Mouse (Mus musculus): ENCODE measurements around the gene Tcfl5.

Tcfl5 gene

GRCm38 (mm10) chr2:180597490-180597889 lies 45.0 kb downstream of the Tcfl5 start, which contains the start of gene Col9a3:
TSS of gene Col9a3 (plus strand) at chr2:180597790.
- DNase-seq, result no peak

GRCm38 (mm10) chr2:180589123-180589831 lies 53.2 kb downstream of the Tcfl5 start, which contains the start of gene Ogfr:
TSS of gene Ogfr (plus strand) at chr2:180589245.
- peak; percentile 86 for DNase-seq

GRCm38 (mm10) chr2:180588736-180589122 lies 53.8 kb downstream of the Tcfl5 start:
- no peak for DNase-seq

GRCm38 (mm10) chr2:180583154-180583507 lies 59.4 kb downstream of the Tcfl5 start:
- DNase-seq, result peak; percentile 20

GRCm38 (mm10) chr2:180582481-180583153 lies 59.9 kb downstream of the Tcfl5 start:
- peak; percentile 96 for DNase-seq

- DNase-seq, result no peak
Measured at GRCm38 (mm10) chr2:180581002-180581401, 61.5 kb downstream of the Tcfl5 start, which contains the start of gene Mrgbp. TSS of gene Mrgbp (plus strand) at chr2:180581304.

- DNase-seq, result peak; percentile 73
Measured at GRCm38 (mm10) chr2:180578686-180579085, 63.8 kb downstream of the Tcfl5 start.

GRCm38 (mm10) chr2:180576482-180576881 lies 66.0 kb downstream of the Tcfl5 start:
- DNase-seq, result no peak
